Mouse (Mus musculus) mammary gland, adult 2 months (tissue): Measurements from ENCODE around the gene Pacs1. TPM values are rescaled to one million over a fixed set of nuclear protein-coding genes. Genes with fewer than 3 reads are reported as not detected.

Experiments
- polyA plus RNA-seq: library from polyadenylated mRNA; depleted of rRNA; stranded (reverse); fragments of >200 nt; gene quantifications from 2 replicates; pipeline ENCODE4 v1.2.3, GENCODE M21; 2012; ENCODE audit warnings: low replicate concordance; rRNA removed

Gene Pacs1
- 40.7 and 52.1 TPM in 2 replicates for polyA plus RNA-seq

DNA sequence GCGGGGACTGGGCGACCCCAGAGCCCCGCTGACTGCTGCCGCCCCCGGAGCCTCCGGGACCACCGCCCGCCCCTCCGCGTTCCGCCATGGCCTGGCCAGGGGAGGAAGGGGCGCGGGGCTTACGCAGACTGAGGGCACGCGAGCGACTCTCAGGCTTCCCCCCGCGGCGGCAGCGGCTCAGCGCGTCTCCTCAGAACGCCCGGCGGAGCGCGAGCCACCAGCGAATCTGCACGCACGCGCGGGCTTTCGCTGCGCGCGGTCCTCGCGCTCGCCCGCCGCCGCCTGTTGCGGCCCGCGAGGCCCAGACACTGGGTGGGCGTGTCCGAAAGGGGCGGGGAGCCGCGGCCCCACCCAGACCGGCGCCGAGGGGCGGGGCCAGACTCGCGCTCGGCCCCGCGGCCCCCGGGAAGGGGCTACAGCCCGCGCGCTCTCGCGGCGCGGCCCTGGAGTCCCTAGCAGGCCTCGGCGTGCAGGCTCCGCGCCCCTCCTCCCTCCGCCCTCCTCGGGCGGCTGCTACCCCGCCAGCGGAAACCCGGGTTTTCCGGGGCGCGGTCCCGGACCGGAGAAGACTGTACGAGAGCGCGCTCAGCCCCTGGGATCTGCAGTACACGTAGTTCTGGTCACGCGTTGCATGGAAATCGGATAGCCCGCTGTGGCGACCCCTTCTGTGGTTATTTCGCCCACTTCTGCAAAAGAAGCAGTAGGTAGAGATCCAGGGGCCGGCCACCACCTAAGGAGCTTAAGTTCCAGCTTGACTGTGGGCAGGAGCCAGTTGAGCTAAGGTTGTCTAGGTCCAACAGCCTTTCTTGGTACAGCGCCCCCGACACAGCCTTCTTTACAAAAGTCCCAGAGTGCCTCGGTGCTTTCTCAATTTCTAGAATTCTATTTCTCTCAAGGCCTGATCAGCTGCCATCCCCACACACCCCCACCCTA is at the start of gene Pacs1:
Pacs1 (minus strand) TSS at position 319 of the 933 bp plus-strand sequence.

DNA sequence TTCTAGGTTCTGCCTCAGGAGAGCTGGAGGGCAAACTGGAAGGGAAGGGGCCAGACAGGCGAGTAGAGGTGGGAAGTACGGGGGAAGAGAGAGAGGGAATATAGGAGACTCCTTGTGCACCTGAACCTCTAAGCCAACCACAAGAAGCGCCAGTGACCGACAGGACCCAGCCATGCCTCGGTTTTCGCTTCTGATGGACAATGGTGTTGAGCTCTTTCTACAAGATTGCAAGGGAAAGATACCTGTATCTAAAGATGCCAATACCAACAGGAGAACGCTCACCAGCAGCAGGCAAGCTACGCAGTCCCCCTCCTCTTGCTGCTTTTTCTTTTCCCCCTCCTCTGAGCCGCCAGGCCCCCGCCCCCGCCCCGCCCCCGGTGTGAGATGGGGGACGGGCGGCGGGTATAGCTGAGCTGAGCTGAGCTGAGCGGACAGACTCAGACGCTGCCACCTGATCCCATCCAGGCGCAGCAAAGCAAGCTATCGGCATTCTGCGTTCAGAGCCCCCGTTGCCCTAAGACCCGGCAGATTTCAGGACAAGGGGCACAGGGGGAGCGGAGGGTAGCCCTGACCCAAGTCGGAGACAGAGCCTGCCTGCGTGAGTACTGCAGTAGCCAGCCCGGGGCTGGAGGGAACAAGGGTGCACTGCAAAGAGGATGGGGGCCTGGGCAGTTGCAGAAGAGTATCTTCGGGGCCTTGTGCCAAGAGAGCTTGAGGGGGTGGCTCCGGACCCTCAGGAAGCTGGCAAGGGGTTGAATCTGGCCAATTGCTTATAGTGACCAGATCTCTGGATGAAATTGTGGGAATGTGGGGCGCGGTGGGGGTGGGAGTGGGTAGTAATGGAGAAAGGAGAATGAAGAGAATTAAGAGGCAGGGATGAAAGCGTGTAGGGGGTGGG is 25.2 kb upstream of the Pacs1 start, which contains the start of gene Gal3st3:
Gal3st3 (plus strand) TSS at position 429 of the 898 bp plus-strand sequence.

DNA sequence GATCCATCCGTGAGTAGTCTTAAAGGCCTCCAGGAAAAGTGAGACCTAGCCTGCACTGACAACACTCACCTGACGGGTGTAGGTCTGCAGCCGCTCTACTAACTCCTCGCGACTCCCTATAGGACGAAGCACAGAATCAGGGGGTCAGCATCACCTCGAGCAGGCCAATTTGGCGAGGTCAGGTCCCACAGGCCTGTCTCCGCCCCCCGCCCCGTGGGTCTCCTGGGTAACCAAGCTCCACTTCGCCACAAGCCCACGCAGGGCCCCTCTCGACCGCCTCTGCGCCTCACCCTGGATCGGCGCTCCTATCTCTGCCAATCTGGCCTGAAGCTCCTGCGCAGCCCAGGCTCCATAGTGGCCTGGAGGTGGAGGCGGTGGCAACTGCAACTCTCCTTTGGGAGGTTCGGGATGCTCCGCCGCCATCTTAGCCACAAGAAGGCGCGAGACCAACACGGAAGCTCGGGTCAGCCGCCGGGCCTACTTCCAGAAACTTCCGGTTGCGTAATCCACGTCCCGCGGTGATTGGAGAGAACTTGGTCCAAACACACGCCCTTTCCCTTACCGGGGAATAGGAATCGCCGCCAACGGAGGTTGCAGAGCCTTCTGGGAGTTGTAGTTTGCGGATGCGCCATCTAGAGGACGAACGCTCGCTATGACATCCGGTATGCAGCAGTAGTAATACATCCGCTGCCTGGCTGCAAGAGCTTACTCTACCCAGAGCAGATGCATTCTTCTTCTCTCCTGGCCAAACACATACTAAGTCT is 22.2 kb upstream of the Pacs1 start, which contains the start of gene Sf3b2:
Sf3b2 (minus strand) TSS at position 484 of the 764 bp plus-strand sequence.

DNA sequence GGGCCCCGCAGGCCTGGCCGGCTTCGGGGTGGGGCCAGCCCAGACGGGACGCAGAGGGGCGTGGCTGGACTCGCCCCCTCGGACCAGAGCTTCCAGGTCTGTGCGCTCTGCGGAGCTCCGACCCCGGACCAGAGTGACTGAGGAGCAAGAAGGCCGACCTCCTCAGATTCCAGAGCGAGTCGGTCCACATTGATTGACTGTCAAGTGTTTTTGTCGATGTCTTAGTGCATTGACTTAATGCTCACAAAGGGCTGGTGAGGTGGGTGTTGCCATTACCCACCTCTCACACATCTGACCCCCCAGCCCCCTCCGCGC is 154.6 kb downstream of the Pacs1 start, which contains the start of gene Klc2:
Klc2 (minus strand) TSS at position 177 of the 315 bp plus-strand sequence.

DNA sequence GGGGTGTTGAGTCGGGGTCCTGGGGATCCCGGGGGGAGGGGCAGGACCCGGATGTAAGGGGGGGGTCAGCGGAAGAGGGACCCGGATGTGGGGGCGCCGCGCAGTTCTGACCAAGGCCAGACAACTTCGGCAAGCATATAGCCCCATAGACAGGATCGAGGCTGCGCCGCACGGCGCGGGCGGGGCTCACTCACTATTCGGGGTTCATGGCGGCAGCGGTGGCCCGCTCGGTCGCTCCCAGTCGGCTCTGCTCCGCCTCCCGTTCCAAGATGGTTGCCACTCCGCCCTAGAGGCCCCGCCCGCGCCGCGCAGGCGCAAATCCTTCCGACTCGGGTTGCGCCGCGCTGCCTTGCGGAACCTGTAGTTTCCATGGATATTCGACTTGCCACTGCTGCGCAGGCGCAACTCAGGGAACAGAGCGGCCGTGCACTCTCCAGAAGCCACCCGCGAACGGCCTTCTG is 166.2 kb downstream of the Pacs1 start, which contains the start of gene Rab1b:
Rab1b (minus strand) TSS at position 342 of the 461 bp plus-strand sequence.

DNA sequence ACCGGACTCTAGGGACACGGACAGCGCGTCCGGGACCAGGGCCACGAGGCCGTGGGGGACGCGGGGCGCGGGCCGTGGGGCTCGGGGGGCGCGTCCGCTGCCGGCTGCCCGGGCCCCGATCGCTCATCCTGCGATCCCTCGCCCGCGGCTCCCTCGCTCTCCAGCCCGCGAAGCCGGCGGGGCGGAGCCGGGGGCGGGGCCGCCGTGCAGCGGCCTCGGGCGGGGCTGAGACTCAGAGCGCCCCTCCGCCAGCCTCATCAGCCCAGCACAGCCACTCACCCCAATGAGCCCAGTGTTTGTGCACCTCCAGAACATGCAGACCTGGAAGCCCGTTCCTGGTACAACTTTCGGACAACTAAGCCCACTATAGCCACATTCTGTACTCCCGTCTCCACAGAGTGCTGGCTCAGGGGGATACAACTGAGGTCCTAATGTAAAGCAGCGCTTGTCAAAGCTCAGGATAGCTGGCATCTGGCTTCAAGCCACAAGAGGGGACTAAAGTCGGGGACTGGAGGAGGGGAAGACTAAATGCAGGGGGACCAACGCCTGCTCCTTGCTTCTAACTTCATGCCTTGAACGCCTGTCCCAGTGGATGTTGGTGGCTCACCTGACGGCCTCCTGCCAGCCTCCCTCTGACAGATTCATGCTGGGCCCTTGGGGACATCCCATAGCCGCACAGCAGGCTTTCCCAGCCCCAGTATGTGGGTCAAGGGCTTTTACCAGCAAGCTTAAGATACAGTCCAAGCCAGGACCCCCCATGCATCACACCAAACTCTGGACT is 174.4 kb downstream of the Pacs1 start, which contains the start of gene Cnih2:
Cnih2 (minus strand) TSS at position 159 of the 781 bp plus-strand sequence.

DNA sequence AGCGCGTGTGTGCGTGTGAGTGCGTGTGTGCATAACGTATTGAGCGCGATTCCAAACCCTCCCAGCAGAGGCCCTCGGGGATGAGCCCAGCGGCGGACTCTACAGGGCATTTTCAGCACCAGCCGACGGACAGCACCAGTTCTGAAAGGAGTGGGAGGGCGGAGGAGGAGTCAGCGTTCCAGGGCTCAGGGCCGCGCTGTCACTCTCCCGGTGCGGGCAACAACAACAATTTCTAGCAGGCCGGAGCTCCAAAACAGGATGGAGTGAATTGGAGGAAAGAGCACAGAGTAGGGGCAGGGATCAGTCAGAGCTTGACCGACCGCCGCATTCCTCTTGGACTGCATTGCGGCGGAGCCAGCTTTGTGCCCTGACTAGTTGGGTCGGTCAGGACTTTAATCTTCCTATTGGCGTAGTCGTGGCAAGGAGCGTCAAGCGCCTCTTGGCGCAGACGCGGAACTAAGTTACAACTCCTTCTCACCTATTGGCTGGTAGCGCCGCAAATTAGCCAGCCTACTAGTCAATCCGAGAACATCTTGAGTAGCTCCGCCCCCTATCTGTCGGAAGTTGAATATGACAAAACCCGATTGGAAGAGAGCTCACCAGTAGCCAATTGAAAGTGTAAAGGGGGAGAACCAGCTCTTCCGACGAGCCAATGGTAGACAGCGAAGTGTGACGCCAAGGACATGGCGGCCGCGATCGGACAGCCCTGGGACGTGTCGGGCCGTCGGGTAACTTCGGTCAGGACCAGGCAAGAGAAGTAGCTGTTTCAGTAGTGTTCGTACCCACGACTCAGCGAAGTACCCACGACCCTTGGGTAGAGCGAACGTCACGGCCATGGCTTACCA is 184.8 kb downstream of the Pacs1 start, which contains the start of gene Yif1a:
Yif1a (plus strand) TSS at position 655 of the 845 bp plus-strand sequence.

DNA sequence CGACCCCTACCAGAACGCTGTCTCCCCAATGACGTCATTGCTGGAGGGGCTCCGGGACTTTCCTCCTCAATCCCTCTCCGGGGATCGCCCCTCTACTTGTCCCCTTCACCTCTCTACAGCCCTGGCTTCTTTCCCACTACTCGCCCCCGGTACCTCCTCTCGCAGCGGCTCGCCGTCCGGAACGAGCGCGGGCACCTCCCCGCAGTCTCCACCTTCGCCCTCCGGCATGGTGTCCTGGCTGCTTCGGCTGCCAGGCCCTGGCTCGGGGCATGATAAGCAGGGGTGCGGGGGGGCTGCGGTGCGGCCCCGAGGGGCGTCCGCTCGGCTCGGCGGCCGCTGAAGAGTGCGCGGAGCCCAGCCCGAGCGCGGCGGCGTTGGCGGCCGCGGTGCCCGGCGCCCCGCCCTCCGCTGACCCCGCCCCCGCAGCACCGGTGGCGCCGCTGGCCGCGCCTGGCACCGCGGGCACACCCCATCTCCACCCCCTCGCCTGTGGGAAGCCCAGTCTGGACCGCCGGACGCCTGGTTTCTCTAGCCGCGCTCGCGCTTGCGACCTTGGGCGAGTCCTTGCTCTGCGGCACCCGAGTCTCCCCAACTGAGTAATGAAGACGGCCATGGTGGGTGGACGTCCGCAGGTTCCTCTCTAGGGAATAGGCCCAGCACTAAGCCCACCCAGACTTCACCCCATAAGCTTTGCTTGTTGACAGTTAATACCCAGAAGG is 187.6 kb downstream of the Pacs1 start, which contains the start of gene Tmem151a:
Tmem151a (minus strand) TSS at position 387 of the 719 bp plus-strand sequence.

Other genes starting within 250 kb of the Pacs1 start
- 8.9 and 19.4 TPM in 2 replicates for gene Slc29a2, start 249.3 kb downstream of the Pacs1 start, polyA plus RNA-seq
- gene B4gat1, start 234.3 kb downstream of the Pacs1 start, polyA plus RNA-seq = 33.1 and 40.6 TPM in 2 replicates
- 0.11 and 0.20 TPM in 2 replicates for gene AC124502.3, start 234.2 kb downstream of the Pacs1 start, polyA plus RNA-seq
- 31.7 and 37.6 TPM in 2 replicates for gene Brms1, start 231.8 kb downstream of the Pacs1 start, polyA plus RNA-seq
- 11.1 and 16.2 TPM in 2 replicates for gene Rin1, start 222.6 kb downstream of the Pacs1 start, polyA plus RNA-seq
- 119 and 148 TPM in 2 replicates for gene Cd248, start 205.0 kb downstream of the Pacs1 start, polyA plus RNA-seq
- gene Tmem151a, start 187.6 kb downstream of the Pacs1 start, polyA plus RNA-seq = 0.20 and 0.41 TPM in 2 replicates
- 170 and 227 TPM in 2 replicates for gene Yif1a, start 184.6 kb downstream of the Pacs1 start, polyA plus RNA-seq
- gene Cnih2, start 174.6 kb downstream of the Pacs1 start, polyA plus RNA-seq = 0.96 and 3.2 TPM in 2 replicates
- 267 and 345 TPM in 2 replicates for gene Rab1b, start 166.0 kb downstream of the Pacs1 start, polyA plus RNA-seq
- 44.4 and 46.1 TPM in 2 replicates for gene Klc2, start 154.6 kb downstream of the Pacs1 start, polyA plus RNA-seq
- 79.2 and 128 TPM in 2 replicates for gene Sf3b2, start 22.3 kb upstream of the Pacs1 start, polyA plus RNA-seq
- gene Gal3st3, start 25.2 kb upstream of the Pacs1 start, polyA plus RNA-seq = 0.04 and 0.36 TPM in 2 replicates
- gene Catsper1, start 62.6 kb upstream of the Pacs1 start, polyA plus RNA-seq = not detected in 2 replicates
- gene Cst6, start 76.5 kb upstream of the Pacs1 start, polyA plus RNA-seq = 4.1 and 142 TPM in 2 replicates
- 14.3 and 25.0 TPM in 2 replicates for gene Eif1ad, start 93.6 kb upstream of the Pacs1 start, polyA plus RNA-seq
- gene Banf1, start 94.0 kb upstream of the Pacs1 start, polyA plus RNA-seq = 85.0 and 196 TPM in 2 replicates
- gene Sart1, start 115.6 kb upstream of the Pacs1 start, polyA plus RNA-seq = 13.2 and 16.5 TPM in 2 replicates
- gene Tsga10ip, start 129.4 kb upstream of the Pacs1 start, polyA plus RNA-seq = not detected in 2 replicates
- gene Drap1, start 151.9 kb upstream of the Pacs1 start, polyA plus RNA-seq = 111 and 116 TPM in 2 replicates
- gene AI837181, start 152.0 kb upstream of the Pacs1 start, polyA plus RNA-seq = 112 and 118 TPM in 2 replicates
- gene Fosl1, start 174.4 kb upstream of the Pacs1 start, polyA plus RNA-seq = 0.13 and 0.75 TPM in 2 replicates
- 5.0 and 11.5 TPM in 2 replicates for gene Ccdc85b, start 184.8 kb upstream of the Pacs1 start, polyA plus RNA-seq
- gene Fibp, start 187.5 kb upstream of the Pacs1 start, polyA plus RNA-seq = 106 and 133 TPM in 2 replicates
- gene Ctsw, start 195.4 kb upstream of the Pacs1 start, polyA plus RNA-seq = 27.5 and 30.7 TPM in 2 replicates
- gene Efemp2, start 200.8 kb upstream of the Pacs1 start, polyA plus RNA-seq = 96.9 and 98.4 TPM in 2 replicates
- gene Mus81, start 215.3 kb upstream of the Pacs1 start, polyA plus RNA-seq = 47.4 and 58.4 TPM in 2 replicates
- 576 and 751 TPM in 2 replicates for gene Cfl1, start 217.3 kb upstream of the Pacs1 start, polyA plus RNA-seq
- 1.1 and 1.7 TPM in 2 replicates for gene 1700020D05Rik, start 230.7 kb upstream of the Pacs1 start, polyA plus RNA-seq
- 11.3 and 16.3 TPM in 2 replicates for gene Snx32, start 237.4 kb upstream of the Pacs1 start, polyA plus RNA-seq